Mouse (Mus musculus) C2C12 (cell line): Measurements from ENCODE around the gene Gse1. TPM values are rescaled to one million over a fixed set of nuclear protein-coding genes. Genes with fewer than 3 reads are reported as not detected.
"Not testable (repeated sequence)": the region's sequence is repeated elsewhere in the genome, so short reads cannot be mapped to it uniquely, and the experiment has no call there.

Source experiments
- H3K27me3 ChIP-seq: one replicate; pipeline ENCODE4 v1.6.1; 2011; ENCODE audit not compliant: control insufficient read depth, insufficient read depth, insufficient read length
- H3K36me3 ChIP-seq: one replicate; pipeline ENCODE4 v1.6.1; 2011; ENCODE audit not compliant: control insufficient read depth, insufficient read depth
- H3K4me3 ChIP-seq: one replicate; pipeline ENCODE4 v1.5.1; 2011; ENCODE audit warnings: mild to moderate bottlenecking, control low read depth; ENCODE audit not compliant: poor library complexity, insufficient read depth, severe bottlenecking
- H3K79me2 ChIP-seq: one replicate; pipeline ENCODE4 v1.6.1; 2011; ENCODE audit not compliant: control insufficient read depth, insufficient read depth
- H3K79me3 ChIP-seq: one replicate; pipeline ENCODE4 v1.6.1; 2011; ENCODE audit warnings: low read depth, control low read depth
- H3ac ChIP-seq: one replicate; pipeline ENCODE3; 2011; ENCODE audit warnings: low read depth; ENCODE audit not compliant: control insufficient read depth, insufficient read length
- CEBPB ChIP-seq: IDR thresholded peaks from one replicate; pipeline ENCODE4 v1.6.1; 2011; ENCODE audit warnings: low read depth, mild to moderate bottlenecking, control low read depth, moderate library complexity
- CTCF ChIP-seq: IDR thresholded peaks from one replicate; pipeline ENCODE4 v1.5.1; 2011; ENCODE audit not compliant: control insufficient read depth, insufficient read depth, insufficient read length
- FOSL1 ChIP-seq: IDR thresholded peaks from one replicate; pipeline ENCODE4 v1.8.0; 2011; ENCODE audit warnings: mild to moderate bottlenecking, low read length; ENCODE audit not compliant: poor library complexity, insufficient read depth, severe bottlenecking
- MAX ChIP-seq: IDR thresholded peaks from one replicate; pipeline ENCODE4 v1.6.1; 2011; ENCODE audit warnings: mild to moderate bottlenecking, control low read depth
- MYOD1 ChIP-seq: IDR thresholded peaks from one replicate; pipeline ENCODE4 v1.6.1; 2011; ENCODE audit warnings: low read depth; ENCODE audit not compliant: control insufficient read depth, insufficient read length
- MYOG ChIP-seq: IDR thresholded peaks from one replicate; pipeline ENCODE4 v1.6.1; 2011; ENCODE audit not compliant: control insufficient read depth, insufficient read length; ENCODE audit errors: extremely low read depth
- USF1 ChIP-seq: IDR thresholded peaks from one replicate; pipeline ENCODE4 v1.6.1; 2011; ENCODE audit warnings: low read depth, mild to moderate bottlenecking, control low read depth, moderate library complexity
- polyA plus RNA-seq: library from polyadenylated mRNA; unstranded; fragments of >200 nt; fragmentation: generic; extraction: Trizol; gene quantifications from one replicate; pipeline ENCODE4 v1.2.1, GENCODE M21; 2012; ENCODE audit warnings: missing spikeins

The Gse1 gene
- polyA plus RNA-seq, 1 experiment, result 15.6 TPM

GRCm38 (mm10) chr8:120364093-120364725 is 136.0 kb downstream of the Gse1 start:
- H3ac ChIP-seq, result no peak overlapping the region
- no peaks in the 10 kb centered on the region for H3K27me3 ChIP-seq
- H3K4me3 ChIP-seq, result no peak overlapping the region
- H3K79me2 ChIP-seq, result no peaks in the 10 kb centered on the region
- H3K36me3 ChIP-seq, result no peaks in the 10 kb centered on the region
- TF ChIP-seq MAX (no peak), CTCF (peak; percentile 38), MYOG (no peak), USF1 (no peak), CEBPB (no peak), MYOD1 (no peak)
- H3K79me3 ChIP-seq, result no peaks in the 10 kb centered on the region

GRCm38 (mm10) chr8:120366840-120367239 is 138.6 kb downstream of the Gse1 start:
- Histone ChIP-seq H3K4me3 (no peak overlapping the region), H3K27me3 (no peaks in the 10 kb centered on the region), H3K79me3 (no peaks in the 10 kb centered on the region), H3K36me3 (no peaks in the 10 kb centered on the region), H3K79me2 (peaks cover 9% of the 10 kb centered on the region), H3ac (no peak overlapping the region)
- no peak for TF ChIP-seq CEBPB
- TF ChIP-seq MYOD1, result no peak
- no peak for TF ChIP-seq MYOG
- no peak for TF ChIP-seq USF1
- TF ChIP-seq CTCF, result no peak
- no peak for TF ChIP-seq FOSL1
- no peak for TF ChIP-seq MAX

- H3K79me3 ChIP-seq, H3ac ChIP-seq, H3K4me3 ChIP-seq, H3K36me3 ChIP-seq, H3K79me2 ChIP-seq, H3K27me3 ChIP-seq: not testable (repeated sequence)
Observed at GRCm38 (mm10) chr8:120368191-120368590, 139.9 kb downstream of the Gse1 start.

GRCm38 (mm10) chr8:120368814-120369649 is 140.8 kb downstream of the Gse1 start:
- peaks cover 9% of the 10 kb centered on the region for H3K79me2 ChIP-seq
- H3K79me3 ChIP-seq, result no peaks in the 10 kb centered on the region
- TF ChIP-seq MAX (peak; percentile 82), CEBPB (no peak), MYOG (no peak), FOSL1 (no peak), MYOD1 (peak; percentile 71), USF1 (peak; percentile 87), CTCF (peak; percentile 10)
- H3ac ChIP-seq, result no peak overlapping the region
- no peak overlapping the region for H3K4me3 ChIP-seq
- no peaks in the 10 kb centered on the region for H3K36me3 ChIP-seq
- H3K27me3 ChIP-seq, result no peaks in the 10 kb centered on the region

- Histone ChIP-seq H3K36me3 (no peaks in the 10 kb centered on the region), H3K79me2 (peaks cover 9% of the 10 kb centered on the region), H3K4me3 (no peak overlapping the region), H3K79me3 (no peaks in the 10 kb centered on the region), H3ac (no peak overlapping the region), H3K27me3 (no peaks in the 10 kb centered on the region)
- TF ChIP-seq USF1 (no peak), MYOD1 (peak; percentile 87)
Observed at GRCm38 (mm10) chr8:120369956-120370355, 141.7 kb downstream of the Gse1 start.

GRCm38 (mm10) chr8:120370461-120370860 is 142.2 kb downstream of the Gse1 start:
- H3K27me3 ChIP-seq, result no peaks in the 10 kb centered on the region
- TF ChIP-seq CTCF (no peak), MAX (no peak), CEBPB (no peak), FOSL1 (no peak), USF1 (no peak), MYOG (no peak), MYOD1 (no peak)
- no peak overlapping the region for H3K4me3 ChIP-seq
- no peak overlapping the region for H3ac ChIP-seq
- no peaks in the 10 kb centered on the region for H3K79me3 ChIP-seq
- no peaks in the 10 kb centered on the region for H3K36me3 ChIP-seq
- H3K79me2 ChIP-seq, result peaks cover 9% of the 10 kb centered on the region
